Mouse (Mus musculus) kidney, embryonic 14.5 days (tissue): ENCODE measurements around the gene Tagln2. TPM values are rescaled to one million over a fixed set of nuclear protein-coding genes. Genes with fewer than 3 reads are reported as not detected.

Experiments used
- ATAC-seq: fragments of 200-750 bp; cut with Nextera tagmentation; 2 replicates; pipeline ENCODE4 v1.8.0; 2017; ENCODE audit warnings: moderate number of reproducible peaks, mild to moderate bottlenecking, moderate TSS enrichment, moderate library complexity; ENCODE audit not compliant: low FRiP score, low TSS enrichment
- H3K27ac ChIP-seq: fragments of 300-500 bp; sonication (generic); 2 replicates; pipeline ENCODE4 v1.5.1; 2014; ENCODE audit warnings: low read depth, mild to moderate bottlenecking, low read length, moderate library complexity, mixed read lengths
- H3K27me3 ChIP-seq: fragments of 300-500 bp; sonication (generic); 2 replicates; pipeline ENCODE4 v1.6.1; 2014; ENCODE audit warnings: mild to moderate bottlenecking, low read length; ENCODE audit not compliant: control insufficient read depth, insufficient read depth
- H3K36me3 ChIP-seq: fragments of 300-500 bp; sonication (generic); 2 replicates; pipeline ENCODE4 v1.6.1; 2014; ENCODE audit warnings: low read length, mixed read lengths; ENCODE audit not compliant: control insufficient read depth, insufficient read depth
- H3K4me1 ChIP-seq: fragments of 300-500 bp; sonication (generic); 2 replicates; pipeline ENCODE4 v1.6.1; 2014; ENCODE audit warnings: low read length, mixed read lengths; ENCODE audit not compliant: control insufficient read depth, insufficient read depth
- H3K4me2 ChIP-seq: fragments of 300-500 bp; sonication (generic); replicated peaks from 2 replicates; pipeline ENCODE4 v1.6.1; 2014; ENCODE audit warnings: low read depth, mild to moderate bottlenecking, low read length
- H3K4me3 ChIP-seq: fragments of 300-500 bp; sonication (generic); 2 replicates; pipeline ENCODE4 v1.5.1; 2014; ENCODE audit warnings: mild to moderate bottlenecking, low read length
- H3K9ac ChIP-seq: fragments of 300-500 bp; sonication (generic); 2 replicates; pipeline ENCODE4 v1.6.1; 2014; ENCODE audit warnings: low read depth, mild to moderate bottlenecking, low read length, moderate library complexity
- H3K9me3 ChIP-seq: fragments of 300-500 bp; sonication (generic); 2 replicates; pipeline ENCODE4 v1.6.1; 2016; ENCODE audit warnings: low read length; ENCODE audit not compliant: control insufficient read depth
- WGBS: fragments of 180-500 bp; shearing (Covaris S2); extraction: QIAGEN DNeasy Blood & Tissue Kit; methylation state at CpG from one replicate; pipeline ENCODE4 v1.1.7; 2014; 5-methylcytosine and 5-hydroxymethylcytosine counted together
- polyA plus RNA-seq: library from polyadenylated mRNA; unstranded; fragments of >200 nt; fragmentation: Nextera tagmentation; extraction: Ambion mirVana; gene quantifications from 2 replicates; pipeline ENCODE4 v1.2.1, GENCODE M21; 2014

Gene Tagln2
- polyA plus RNA-seq, 1 experiment from 2014 or later = 139 TPM

- H3K4me2 ChIP-seq = peak overlapping the region; percentile 78
- peaks cover 23% of the 10 kb centered on the region for H3K36me3 ChIP-seq
- peak overlapping the region; percentile 69 for H3K4me3 ChIP-seq
- peak overlapping the region; percentile 91 for H3K27ac ChIP-seq
- no peaks in the 10 kb centered on the region for H3K9me3 ChIP-seq
- 25% methylated on average over 14 of the region's 14 CpGs for WGBS
- H3K27me3 ChIP-seq = no peaks in the 10 kb centered on the region; the same call in 1 of the 2 replicates
- H3K4me1 ChIP-seq = peaks cover 38% of the 10 kb centered on the region
- 0 out of 2 replicates have a peak, but pooled peaks have one; percentile 0 for ATAC-seq
- H3K9ac ChIP-seq = no peak overlapping the region
Observed at GRCm38 (mm10) chr1:172503111-172503997, 3.5 kb downstream of the Tagln2 start.

GRCm38 (mm10) chr1:172504756-172505155, 4.9 kb downstream of the Tagln2 start:
- no peak overlapping the region for H3K9ac ChIP-seq
- H3K4me2 ChIP-seq = no peak overlapping the region
- WGBS = 86% methylated on average over 8 of the region's 8 CpGs
- ATAC-seq = no peak
- peaks cover 35% of the 10 kb centered on the region for H3K4me1 ChIP-seq
- H3K4me3 ChIP-seq = no peak overlapping the region
- H3K27ac ChIP-seq = no peak overlapping the region
- H3K27me3 ChIP-seq = no peaks in the 10 kb centered on the region; the same call in 1 of the 2 replicates
- H3K36me3 ChIP-seq = peaks cover 22% of the 10 kb centered on the region
- H3K9me3 ChIP-seq = no peaks in the 10 kb centered on the region

DNA sequence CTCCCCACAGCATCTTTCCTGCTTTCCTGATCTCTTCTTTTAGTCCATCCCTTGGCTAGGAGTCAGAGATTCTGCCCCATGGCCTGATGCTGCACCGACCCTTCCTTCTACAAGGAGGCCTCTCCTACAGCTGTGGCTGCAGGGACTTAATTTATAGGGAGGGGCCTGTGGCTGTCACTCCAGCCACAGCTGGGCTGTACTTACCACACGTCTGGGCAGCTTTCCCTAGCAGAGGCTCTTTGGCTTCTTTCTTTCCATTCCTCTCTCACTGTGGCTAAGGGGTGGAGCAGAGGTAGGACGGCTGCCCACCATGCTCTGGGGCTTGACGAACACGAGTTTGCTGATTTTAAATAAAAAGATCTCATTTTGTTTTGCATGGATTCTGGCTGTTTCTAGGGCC, 7.2 kb downstream of the Tagln2 start:
- Histone ChIP-seq H3K36me3 (peaks cover 22% of the 10 kb centered on the region), H3K4me1 (peaks cover 30% of the 10 kb centered on the region), H3K9me3 (no peaks in the 10 kb centered on the region), H3K4me2 (no peak overlapping the region), H3K27me3 (no peaks in the 10 kb centered on the region; the same call in 1 of the 2 replicates), H3K9ac (no peak overlapping the region), H3K4me3 (no peak overlapping the region), H3K27ac (no peak overlapping the region)
- ATAC-seq = no peak
- 55% methylated on average over 5 of the region's 5 CpGs for WGBS

- no peak overlapping the region for H3K9ac ChIP-seq
- H3K27me3 ChIP-seq = no peaks in the 10 kb centered on the region
- no peaks in the 10 kb centered on the region for H3K9me3 ChIP-seq
- H3K4me1 ChIP-seq = peaks cover 23% of the 10 kb centered on the region
- peaks cover 22% of the 10 kb centered on the region for H3K36me3 ChIP-seq
- no peak overlapping the region for H3K4me3 ChIP-seq
- ATAC-seq = no peak
- H3K27ac ChIP-seq = no peak overlapping the region
- 95% methylated on average over 3 of the region's 3 CpGs for WGBS
- H3K4me2 ChIP-seq = no peak overlapping the region
Observed at GRCm38 (mm10) chr1:172507701-172508100, 7.9 kb downstream of the Tagln2 start.

DNA sequence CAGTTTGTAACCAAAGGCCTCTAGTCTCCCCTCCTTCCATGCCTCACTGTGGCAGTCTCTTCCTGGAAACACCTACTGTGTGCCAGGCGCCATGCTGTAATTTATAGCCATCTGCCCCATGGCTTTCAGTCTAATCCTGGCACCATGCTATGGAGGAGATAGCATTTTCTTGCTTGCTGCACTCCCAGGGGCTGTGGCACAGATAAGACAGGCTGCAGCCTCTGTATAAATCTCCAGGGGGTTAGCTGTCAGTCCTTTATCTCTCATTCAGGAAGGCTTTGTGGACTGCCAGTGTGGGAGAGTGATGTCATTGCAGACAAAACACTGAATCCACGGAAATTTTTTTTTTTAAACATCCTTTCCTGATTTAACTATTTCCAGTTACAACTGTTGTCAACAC, 8.3 kb downstream of the Tagln2 start:
- H3K27me3 ChIP-seq = no peaks in the 10 kb centered on the region
- H3K36me3 ChIP-seq = peaks cover 22% of the 10 kb centered on the region
- peaks cover 23% of the 10 kb centered on the region for H3K4me1 ChIP-seq
- ATAC-seq = no peak
- no peaks in the 10 kb centered on the region for H3K9me3 ChIP-seq
- 60% methylated on average over 2 of the region's 2 CpGs for WGBS
- no peak overlapping the region for H3K4me3 ChIP-seq
- H3K4me2 ChIP-seq = no peak overlapping the region
- H3K9ac ChIP-seq = no peak overlapping the region
- H3K27ac ChIP-seq = no peak overlapping the region

DNA sequence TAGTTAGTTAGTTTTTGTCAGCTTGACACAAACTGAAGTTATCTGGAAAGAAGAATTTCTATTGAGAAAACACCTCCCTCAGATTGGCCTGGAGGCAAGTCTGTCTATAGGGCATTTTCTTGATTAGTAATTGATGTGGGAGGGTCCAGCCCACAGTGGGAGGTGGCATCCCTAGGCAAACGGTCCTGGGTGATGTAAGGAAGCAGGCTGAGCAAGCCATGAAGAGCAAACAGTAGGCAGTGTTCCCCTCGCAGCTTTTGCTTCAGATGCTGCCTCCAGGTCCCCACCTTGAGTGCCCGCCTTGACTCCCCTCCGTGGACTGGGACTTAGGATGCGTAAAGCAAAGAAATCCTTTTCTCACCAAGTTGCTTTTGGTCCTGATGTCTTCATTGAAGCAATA, 9.4 kb downstream of the Tagln2 start:
- 77% methylated on average over 5 of the region's 5 CpGs for WGBS
- peaks cover 19% of the 10 kb centered on the region for H3K4me1 ChIP-seq
- H3K9ac ChIP-seq = no peak overlapping the region
- no peaks in the 10 kb centered on the region for H3K9me3 ChIP-seq
- no peaks in the 10 kb centered on the region for H3K27me3 ChIP-seq
- no peak overlapping the region for H3K4me2 ChIP-seq
- no peak overlapping the region for H3K27ac ChIP-seq
- no peak for ATAC-seq
- H3K36me3 ChIP-seq = peaks cover 22% of the 10 kb centered on the region
- H3K4me3 ChIP-seq = no peak overlapping the region

- Histone ChIP-seq H3K9me3 (no peaks in the 10 kb centered on the region), H3K36me3 (peaks cover 19% of the 10 kb centered on the region), H3K4me2 (peak overlapping the region; percentile 22; the same call in 1 of the 2 replicates), H3K4me3 (no peak overlapping the region), H3K27me3 (no peaks in the 10 kb centered on the region), H3K4me1 (peaks cover 14% of the 10 kb centered on the region), H3K27ac (no peak overlapping the region), H3K9ac (no peak overlapping the region)
- ATAC-seq = no peak
- WGBS = 43% methylated on average over 8 of the region's 8 CpGs
Observed at GRCm38 (mm10) chr1:172509983-172510382, 10.1 kb downstream of the Tagln2 start.

DNA sequence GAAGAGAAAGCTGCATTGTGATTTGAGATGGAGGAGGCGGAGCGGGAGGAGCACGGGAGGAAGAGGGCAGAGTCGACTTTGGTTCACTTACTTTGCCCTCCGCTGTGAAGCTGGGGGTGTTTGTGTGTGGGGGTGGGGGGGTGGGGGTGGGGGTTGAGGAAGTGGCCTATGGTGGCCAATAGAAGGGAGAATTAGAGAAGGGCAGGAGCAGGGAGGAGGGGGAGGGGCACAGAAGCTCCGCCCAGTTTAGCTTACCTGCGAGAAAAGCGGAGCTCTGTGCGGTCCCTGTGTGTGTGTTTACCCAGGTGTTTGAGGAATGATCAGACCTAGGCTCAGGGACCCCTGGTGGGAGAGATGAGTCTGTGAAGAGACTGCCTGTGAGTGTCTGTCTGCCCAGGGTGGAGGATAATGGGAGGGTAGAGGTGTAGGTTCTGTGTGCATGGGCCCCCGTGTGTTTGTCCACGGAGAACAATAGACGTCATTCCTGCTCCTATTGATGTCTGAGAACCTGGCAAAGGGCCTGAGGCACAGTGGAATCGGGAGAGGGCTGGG, 10.7 kb downstream of the Tagln2 start:
- peaks cover 14% of the 10 kb centered on the region for H3K4me1 ChIP-seq
- no peak overlapping the region for H3K4me3 ChIP-seq
- peak overlapping the region; percentile 22; the same call in 1 of the 2 replicates for H3K4me2 ChIP-seq
- WGBS = 20% methylated on average over 13 of the region's 13 CpGs
- no peak overlapping the region for H3K9ac ChIP-seq
- H3K36me3 ChIP-seq = peaks cover 14% of the 10 kb centered on the region
- ATAC-seq = peak; percentile 48
- H3K27me3 ChIP-seq = no peaks in the 10 kb centered on the region
- no peak overlapping the region for H3K27ac ChIP-seq
- H3K9me3 ChIP-seq = no peaks in the 10 kb centered on the region

DNA sequence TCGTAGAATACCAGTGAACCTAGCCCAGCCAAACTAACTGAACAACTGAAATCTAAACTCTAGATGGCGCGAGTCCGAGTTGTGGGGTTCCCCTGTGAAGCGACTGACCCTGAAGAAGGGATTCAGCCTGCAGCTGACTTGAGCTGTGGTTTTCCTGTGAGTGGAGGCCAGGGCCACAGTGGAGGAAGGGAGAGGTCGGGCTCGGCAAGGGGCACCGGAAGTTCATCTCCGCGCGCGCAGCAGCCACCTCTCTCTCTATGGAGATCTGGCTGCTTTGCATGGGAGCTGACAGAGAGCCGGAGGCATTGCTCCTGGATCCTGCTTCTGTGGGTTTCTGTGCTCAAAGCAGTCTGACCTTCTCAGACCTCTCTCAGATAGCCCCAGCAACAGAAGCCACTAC, 13.1 kb downstream of the Tagln2 start:
- peak; percentile 34; the same call in 1 of the 2 replicates for ATAC-seq
- Histone ChIP-seq H3K4me3 (no peak overlapping the region), H3K4me2 (peak overlapping the region; percentile 20), H3K9me3 (peaks cover 7% of the 10 kb centered on the region; the same call in 1 of the 2 replicates), H3K36me3 (no peaks in the 10 kb centered on the region), H3K27ac (peak overlapping the region; percentile 57; the same call in 1 of the 2 replicates), H3K4me1 (peaks cover 14% of the 10 kb centered on the region), H3K27me3 (no peaks in the 10 kb centered on the region), H3K9ac (peak overlapping the region; percentile 40; the same call in 1 of the 2 replicates)
- WGBS = 20% methylated on average over 13 of the region's 13 CpGs
